Mouse (Mus musculus) activated CD4-positive, CD25-positive, alpha-beta regulatory T cell, adult 4 months (primary cell): ENCODE results near the gene Uqcr11. TPM values are rescaled to one million over a fixed set of nuclear protein-coding genes. Genes with fewer than 3 reads are reported as not detected.
A peak's percentile ranks its signal among the peaks of the same experiment; 100 is the strongest.

Experiments used
- ATAC-seq: one replicate; pipeline ENCODE4 v1.8.0; 2017
- polyA plus RNA-seq, 2 experiments: library from polyadenylated mRNA; unstranded; fragments of 100-300 nt; shearing (Covaris generic); gene quantifications; one replicate each; pipeline ENCODE4 v1.2.1; 2017

Uqcr11 gene
- polyA plus RNA-seq, 2 experiments from 2014 or later = 327 to 363 TPM

DNA sequence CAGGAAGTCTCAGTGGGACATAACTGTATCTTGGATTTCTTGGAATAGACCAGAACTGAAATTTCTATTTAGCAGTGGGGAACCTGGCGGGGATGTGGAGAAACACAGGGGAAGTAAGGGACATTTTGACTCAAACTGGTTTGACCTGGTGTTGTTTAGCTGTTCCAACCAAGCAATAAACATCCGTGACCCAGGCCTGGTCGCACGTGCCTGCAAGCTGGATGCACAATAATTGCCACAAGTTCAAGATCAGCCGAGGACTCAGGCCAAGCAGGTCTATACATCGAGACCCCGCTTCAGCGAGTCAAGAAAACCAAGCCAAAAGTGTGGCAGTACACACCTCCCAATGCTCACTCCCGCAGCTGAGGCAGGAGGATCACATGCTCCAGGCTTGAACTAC lies 34.6 kb downstream of the Uqcr11 start:
- ATAC-seq = no peak

DNA sequence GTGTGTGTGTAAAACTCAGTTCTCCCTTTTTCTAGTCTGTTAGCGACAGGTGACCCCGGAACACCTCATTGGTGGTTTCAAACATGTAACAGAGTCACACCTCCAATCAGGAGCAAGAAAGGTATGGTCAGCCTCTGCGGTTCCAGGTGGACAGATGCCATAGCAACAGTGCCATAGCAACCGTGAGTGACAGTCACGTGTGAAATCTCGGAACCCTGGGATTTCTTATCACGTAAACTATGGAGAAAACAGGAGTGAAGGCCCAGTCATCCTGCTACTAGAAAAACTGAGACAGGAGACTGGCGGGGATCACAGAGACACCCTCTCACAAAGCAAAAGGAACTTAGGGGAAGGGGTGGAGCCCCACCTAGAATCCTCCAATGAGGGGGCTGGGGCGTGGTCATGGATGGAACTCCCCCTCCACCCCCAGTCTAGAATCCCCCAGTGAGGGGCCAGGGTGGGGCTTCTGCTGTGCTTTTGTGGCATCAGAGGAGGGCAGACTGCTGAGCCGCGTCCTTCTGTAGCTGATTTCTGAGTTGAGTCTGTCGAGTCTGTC lies 35.1 kb downstream of the Uqcr11 start:
- ATAC-seq = peak; percentile 32

DNA sequence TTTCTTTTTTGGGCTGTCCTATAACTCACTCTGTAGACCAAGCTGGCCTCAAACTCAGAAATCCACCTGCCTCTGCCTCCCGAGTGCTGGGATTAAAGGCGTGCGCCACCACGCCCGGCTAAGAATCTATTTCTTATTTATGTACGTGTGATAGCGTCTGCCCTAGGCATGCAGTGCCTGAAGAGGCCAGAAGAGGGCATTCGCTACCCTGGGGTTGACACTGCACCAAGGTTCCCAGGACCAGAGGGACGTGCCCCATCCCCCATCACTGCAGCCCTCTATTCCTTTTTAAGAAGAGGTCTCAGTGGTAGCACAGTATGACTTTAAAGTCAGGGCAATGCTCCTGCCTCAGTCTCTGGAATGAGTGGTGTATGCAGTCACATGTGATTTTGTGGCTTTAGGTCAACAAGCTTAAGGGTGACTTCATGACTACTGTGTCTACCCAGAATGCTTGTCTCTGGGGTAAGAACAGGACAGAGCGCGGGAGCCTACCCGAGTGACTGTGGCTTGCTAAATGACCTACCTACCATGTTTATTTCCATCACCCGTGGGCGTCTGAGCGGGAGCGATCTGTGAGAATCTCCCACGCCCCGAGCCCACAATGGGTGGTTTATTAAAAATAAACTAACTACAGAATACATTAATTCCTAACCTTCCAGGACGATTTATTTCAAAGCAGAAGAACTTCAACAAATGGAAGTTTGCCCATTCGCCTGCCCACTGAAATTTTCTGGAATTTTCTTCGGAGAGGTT lies 36.5 kb downstream of the Uqcr11 start:
- no peak for ATAC-seq

GRCm38 (mm10) chr10:80368392-80368791 lies 38.2 kb downstream of the Uqcr11 start:
- no peak for ATAC-seq

DNA sequence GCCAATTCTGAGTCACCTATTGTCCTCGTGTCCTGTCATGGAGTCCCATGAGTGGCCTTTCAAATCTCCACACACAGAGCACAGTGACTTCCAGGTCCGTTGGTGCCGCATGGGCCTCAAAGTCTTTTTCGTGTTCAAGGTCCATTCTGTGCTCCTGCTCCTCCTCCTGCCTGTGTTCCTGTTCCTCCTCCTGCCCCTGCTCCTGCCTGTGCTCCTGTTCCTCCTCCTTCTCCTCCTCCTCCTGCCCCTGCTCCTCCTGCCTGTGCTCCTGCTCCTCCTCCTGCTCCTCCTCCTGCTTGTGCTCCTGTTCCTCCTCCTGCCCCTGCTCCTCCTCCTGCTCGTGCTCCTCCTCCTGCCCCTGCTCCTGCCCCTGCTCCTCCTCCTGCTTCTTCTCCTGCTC lies 38.7 kb downstream of the Uqcr11 start:
- no peak for ATAC-seq

DNA sequence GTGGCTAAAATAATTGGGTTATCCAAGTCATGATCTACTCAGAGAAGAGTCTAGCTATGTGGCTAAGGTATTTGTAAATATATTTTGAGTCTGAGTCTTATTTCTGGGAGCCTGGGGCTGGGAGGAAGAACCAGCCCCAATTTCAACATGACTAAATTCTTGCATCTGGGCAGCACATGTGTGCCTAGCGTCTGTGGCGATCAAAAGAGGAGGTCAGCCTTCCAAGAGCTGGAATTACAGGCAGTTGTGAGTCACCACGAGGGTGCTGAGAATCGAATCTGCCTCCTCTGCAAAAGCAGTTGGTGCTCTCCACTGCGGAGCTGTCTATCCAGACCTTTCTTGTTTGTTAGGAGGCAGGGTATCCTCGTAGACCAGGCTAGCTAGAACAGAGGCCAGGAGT lies 40.9 kb downstream of the Uqcr11 start:
- ATAC-seq = no peak

DNA sequence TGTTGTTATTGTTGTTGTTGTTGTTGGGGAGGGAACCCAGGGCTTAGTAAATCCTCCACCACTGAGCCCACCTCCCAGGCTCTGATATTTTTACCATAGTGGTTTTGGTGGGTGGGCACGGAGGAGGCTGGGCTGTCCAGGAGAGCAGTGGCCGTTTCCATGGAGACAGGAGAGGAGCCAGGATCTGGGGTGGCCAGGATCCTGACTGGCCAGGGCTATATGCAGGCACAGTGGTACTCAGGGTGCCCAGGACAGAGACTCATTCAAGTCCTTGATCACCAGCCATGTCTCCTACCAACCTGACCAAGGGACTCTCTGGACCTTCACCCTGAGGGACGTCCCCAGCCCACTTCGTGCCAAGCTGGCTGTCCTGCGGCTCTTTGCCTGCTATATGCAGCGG lies 42.9 kb downstream of the Uqcr11 start:
- ATAC-seq = no peak

DNA sequence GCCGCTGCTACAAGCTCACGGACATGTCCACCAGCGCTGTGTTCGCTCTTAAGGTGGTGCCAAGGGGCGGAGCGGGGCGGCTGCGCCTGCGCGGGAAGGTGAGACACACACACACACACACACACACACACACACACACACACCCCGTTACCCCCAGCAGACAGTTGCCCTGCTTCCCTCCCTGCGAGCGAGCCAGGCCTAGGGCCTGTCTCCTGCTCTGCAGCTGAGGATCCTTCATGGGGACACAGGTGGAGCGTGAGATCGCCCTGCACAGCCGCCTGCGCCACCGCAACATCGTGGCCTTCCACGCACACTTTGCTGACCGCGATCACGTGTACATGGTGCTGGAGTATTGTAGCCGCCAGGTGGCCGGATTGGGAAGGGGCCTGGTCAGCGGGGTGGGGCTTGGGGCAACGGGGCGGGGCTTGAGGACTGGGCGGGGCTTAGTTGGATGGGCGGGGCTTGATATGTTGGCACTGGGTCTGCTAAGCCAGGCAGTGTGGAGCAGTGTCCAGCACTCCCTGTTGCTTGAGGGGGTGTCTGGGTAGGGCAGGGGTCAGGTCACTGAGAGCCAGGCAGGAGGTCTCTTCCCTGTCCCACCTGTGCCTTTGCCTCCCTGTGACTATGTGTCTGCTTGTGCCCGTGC lies 48.5 kb downstream of the Uqcr11 start:
- ATAC-seq = no peak

- ATAC-seq = no peak
These were observed 49.3 kb downstream of the Uqcr11 start for GRCm38 (mm10) chr10:80357336-80357735.

- ATAC-seq = no peak
These were observed 49.9 kb downstream of the Uqcr11 start for GRCm38 (mm10) chr10:80356737-80357136.

DNA sequence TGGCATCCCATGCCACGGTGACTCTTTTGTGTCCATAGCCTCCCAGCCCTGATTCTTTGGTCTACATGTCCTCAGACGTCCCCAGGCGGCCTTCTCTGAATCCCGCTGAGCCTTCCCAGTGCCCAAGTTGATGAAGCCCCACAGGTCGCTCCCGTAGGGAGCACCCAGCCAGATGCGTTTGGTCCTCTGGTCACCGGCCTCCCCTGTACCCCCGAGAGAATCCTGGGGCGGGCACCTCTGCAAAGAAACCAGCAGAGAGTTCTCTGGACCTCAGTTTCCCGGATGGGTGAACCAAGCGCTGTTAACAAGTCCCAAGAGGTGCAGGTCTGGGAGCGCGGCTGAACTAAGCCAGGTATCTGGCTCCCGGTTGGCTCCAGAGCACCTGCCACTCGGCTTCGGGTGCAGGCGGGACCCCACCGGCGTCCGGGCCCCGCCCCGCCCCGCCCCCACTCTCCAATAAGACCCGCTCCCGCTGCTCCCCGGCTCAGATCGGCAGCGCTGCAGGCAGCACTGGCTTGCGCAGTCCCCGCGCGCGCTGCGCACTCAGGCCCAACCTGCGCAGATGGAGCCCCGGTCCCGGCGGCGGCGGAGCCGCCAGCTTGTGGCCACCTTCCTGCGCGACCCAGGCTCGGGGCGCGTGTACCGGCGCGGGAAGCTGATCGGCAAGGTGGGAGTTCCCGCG lies 50.5 kb downstream of the Uqcr11 start, which contains the start of gene Plk5:
Gene Plk5 (plus strand): TSS at position 459 of the 682 bp plus-strand sequence.
- ATAC-seq = no peak

GRCm38 (mm10) chr10:80355431-80355830 lies 51.2 kb downstream of the Uqcr11 start:
- no peak for ATAC-seq

Other genes starting within 250 kb of the Uqcr11 start
- 100 to 1,000 TPM; 132 to 177 TPM for gene Cirbp, start 240.8 kb downstream of the Uqcr11 start, polyA plus RNA-seq
- gene 1600002K03Rik, start 233.9 kb downstream of the Uqcr11 start, polyA plus RNA-seq = 10 to 100 TPM; 18.0 to 22.7 TPM
- gene Efna2, start 227.3 kb downstream of the Uqcr11 start, polyA plus RNA-seq = not detected
- gene Mum1, start 180.4 kb downstream of the Uqcr11 start, polyA plus RNA-seq = 10 to 100 TPM; 59.5 to 75.7 TPM
- gene Ndufs7, start 157.7 kb downstream of the Uqcr11 start, polyA plus RNA-seq = 100 to 1,000 TPM; 205 to 250 TPM
- gene Gamt, start 145.8 kb downstream of the Uqcr11 start, polyA plus RNA-seq = under 1 TPM in 1 of 2 experiments, not detected in 1; 0.34 TPM
- 10 to 100 TPM; 15.4 to 19.6 TPM for gene Dazap1, start 145.3 kb downstream of the Uqcr11 start, polyA plus RNA-seq
- gene Rps15, start 114.4 kb downstream of the Uqcr11 start, polyA plus RNA-seq = 1,000 to 10,000 TPM; 1,256 to 1,612 TPM
- gene Apc2, start 110.9 kb downstream of the Uqcr11 start, polyA plus RNA-seq = under 1 TPM in 1 of 2 experiments, not detected in 1; 0.82 TPM
- gene 2310011J03Rik, start 86.3 kb downstream of the Uqcr11 start, polyA plus RNA-seq = 10 to 100 TPM; 44.0 to 54.5 TPM
- gene Pcsk4, start 77.3 kb downstream of the Uqcr11 start, polyA plus RNA-seq = 10 to 100 TPM in 1 of 2 experiments, 1 to 10 TPM in 1; 6.7 to 11.9 TPM
- gene Reep6, start 76.9 kb downstream of the Uqcr11 start, polyA plus RNA-seq = not detected
- not detected for gene Adamtsl5, start 58.4 kb downstream of the Uqcr11 start, polyA plus RNA-seq
- gene Plk5, start 50.4 kb downstream of the Uqcr11 start, polyA plus RNA-seq = not detected
- 1 to 10 TPM in 1 of 2 experiments, under 1 TPM in 1; 0.62 to 1.2 TPM for gene Mex3d, start 19.2 kb downstream of the Uqcr11 start, polyA plus RNA-seq
- gene Mbd3, start 7.3 kb downstream of the Uqcr11 start, polyA plus RNA-seq = 10 to 100 TPM; 23.6 to 32.0 TPM
- gene Tcf3, start 26.8 kb upstream of the Uqcr11 start, polyA plus RNA-seq = 10 to 100 TPM in 1 of 2 experiments, 1 to 10 TPM in 1; 9.3 to 10.7 TPM
- not detected for gene Onecut3, start 88.0 kb upstream of the Uqcr11 start, polyA plus RNA-seq
- gene Atp8b3, start 132.3 kb upstream of the Uqcr11 start, polyA plus RNA-seq = not detected
- 10 to 100 TPM; 13.0 to 13.4 TPM for gene Rexo1, start 154.7 kb upstream of the Uqcr11 start, polyA plus RNA-seq
- gene Klf16, start 170.5 kb upstream of the Uqcr11 start, polyA plus RNA-seq = 1 to 10 TPM; 5.2 to 8.1 TPM
- 10 to 100 TPM in 1 of 2 experiments, 1 to 10 TPM in 1; 9.4 to 11.8 TPM for gene Abhd17a, start 183.5 kb upstream of the Uqcr11 start, polyA plus RNA-seq
- gene Scamp4, start 196.0 kb upstream of the Uqcr11 start, polyA plus RNA-seq = 100 to 1,000 TPM; 104 to 107 TPM
- gene Adat3, start 196.1 kb upstream of the Uqcr11 start, polyA plus RNA-seq = 1 to 10 TPM; 2.5 to 3.7 TPM
- gene Gm49322, start 199.2 kb upstream of the Uqcr11 start, polyA plus RNA-seq = 10 to 100 TPM in 1 of 2 experiments, 1 to 10 TPM in 1; 9.5 to 11.5 TPM
- gene Csnk1g2, start 216.0 kb upstream of the Uqcr11 start, polyA plus RNA-seq = 10 to 100 TPM; 13.3 to 16.1 TPM